Mouse (Mus musculus): Measurements from ENCODE around the gene Dcpp1. TPM values are rescaled to one million over a fixed set of nuclear protein-coding genes. Genes with fewer than 3 reads are reported as not detected.
"Not testable (repeated sequence)": the region's sequence is repeated elsewhere in the genome, so short reads cannot be mapped to it uniquely, and the experiment has no call there.

Gene Dcpp1
- polyA plus RNA-seq, 1 experiment: not detected

DNA sequence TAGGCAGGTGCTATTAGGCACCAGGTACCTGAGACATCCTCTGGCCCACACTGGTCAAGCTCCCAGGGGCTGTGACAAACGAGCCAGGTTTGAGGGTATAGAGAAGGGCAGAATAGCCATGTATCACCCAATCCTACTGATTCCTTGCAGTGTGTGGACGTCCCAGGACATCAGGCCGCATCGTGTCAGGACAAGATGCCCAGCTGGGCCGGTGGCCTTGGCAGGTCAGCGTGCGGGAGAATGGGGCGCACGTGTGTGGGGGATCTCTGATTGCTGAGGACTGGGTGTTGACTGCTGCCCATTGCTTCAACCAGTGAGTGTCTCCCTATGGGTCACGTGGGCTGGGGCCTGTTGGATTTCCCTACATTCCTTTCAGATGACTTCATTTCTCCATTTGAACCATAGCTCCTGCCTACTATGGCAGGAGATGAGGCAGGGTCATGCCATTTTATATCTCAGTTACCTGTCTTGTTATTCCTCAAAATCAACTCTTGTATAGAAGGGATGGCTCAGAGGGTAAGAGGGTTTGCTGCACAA is 26.4 kb upstream of the Dcpp1 start:
- 79% methylated on average over 10 of the region's 10 CpGs for WGBS
- no peak for DNase-seq
- TF ChIP-seq CTCF (IDR thresholded peaks at IDR 0.05; ENCODE audit: insufficient read depth, low read length) (no peak), POLR2A (IDR thresholded peaks at IDR 0.05; ENCODE audit: borderline replicate concordance, extremely low read depth, low read depth, low read length) (no peak)
- H3K4me1 ChIP-seq (ENCODE audit: control insufficient read depth, insufficient read depth, low read length): no peaks in the 10 kb centered on the region
- H3K4me3 ChIP-seq (replicated peaks; ENCODE audit: extremely low read depth, low read depth, low read length): no peak overlapping the region

DNA sequence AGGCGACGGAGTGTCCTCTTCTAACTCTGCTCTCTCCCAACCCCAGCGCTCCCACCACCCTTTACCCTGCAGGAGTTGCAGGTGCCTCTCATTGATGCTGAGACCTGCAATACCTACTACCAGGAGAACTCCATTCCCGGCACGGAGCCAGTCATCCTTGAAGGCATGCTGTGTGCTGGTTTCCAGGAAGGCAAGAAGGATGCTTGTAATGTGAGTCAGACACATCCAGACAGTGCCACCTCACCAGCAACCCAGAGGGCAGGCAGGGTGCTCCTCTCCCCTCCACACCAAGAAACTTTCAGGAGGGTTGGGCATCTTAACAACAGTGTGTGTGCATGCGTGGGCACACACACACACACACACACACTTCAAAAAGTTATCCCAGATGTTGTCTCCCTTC is 23.5 kb upstream of the Dcpp1 start:
- no peak for DNase-seq
- Histone ChIP-seq H3K4me1 (ENCODE audit: control insufficient read depth, insufficient read depth, low read length) (no peaks in the 10 kb centered on the region), H3K4me3 (replicated peaks; ENCODE audit: extremely low read depth, low read depth, low read length) (no peak overlapping the region)
- TF ChIP-seq CTCF (IDR thresholded peaks at IDR 0.05; ENCODE audit: insufficient read depth, low read length): no peak
- TF ChIP-seq POLR2A (IDR thresholded peaks at IDR 0.05; ENCODE audit: borderline replicate concordance, extremely low read depth, low read depth, low read length): no peak
- 86% methylated on average over 6 of the region's 6 CpGs for WGBS

DNA sequence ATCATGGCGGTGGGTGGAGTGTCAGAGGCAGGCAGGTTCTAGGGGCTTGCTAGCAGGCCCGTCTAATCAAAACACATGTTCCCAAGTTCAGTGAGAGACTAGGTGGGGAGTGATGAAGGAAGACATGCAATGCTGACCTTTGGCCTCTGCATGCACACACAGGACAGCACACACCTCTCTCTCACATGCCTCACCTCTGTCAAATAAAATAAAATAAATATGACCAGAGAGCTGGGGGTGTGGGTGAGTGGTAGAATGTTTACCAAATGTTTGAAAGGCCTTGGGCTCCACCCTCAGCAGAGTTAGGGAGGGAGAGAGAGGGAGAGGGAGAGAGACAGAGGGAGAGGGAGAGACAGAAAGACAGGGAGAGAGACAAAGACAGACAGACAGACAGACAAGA is 22.8 kb upstream of the Dcpp1 start:
- WGBS: 55% methylated on average over 2 of the region's 2 CpGs
- no peak for TF ChIP-seq POLR2A (IDR thresholded peaks at IDR 0.05; ENCODE audit: borderline replicate concordance, extremely low read depth, low read depth, low read length)
- no peak for TF ChIP-seq CTCF (IDR thresholded peaks at IDR 0.05; ENCODE audit: insufficient read depth, low read length)
- DNase-seq: no peak
- Histone ChIP-seq H3K4me3 (replicated peaks; ENCODE audit: extremely low read depth, low read depth, low read length) (no peak overlapping the region), H3K4me1 (ENCODE audit: control insufficient read depth, insufficient read depth, low read length) (no peaks in the 10 kb centered on the region)

DNA sequence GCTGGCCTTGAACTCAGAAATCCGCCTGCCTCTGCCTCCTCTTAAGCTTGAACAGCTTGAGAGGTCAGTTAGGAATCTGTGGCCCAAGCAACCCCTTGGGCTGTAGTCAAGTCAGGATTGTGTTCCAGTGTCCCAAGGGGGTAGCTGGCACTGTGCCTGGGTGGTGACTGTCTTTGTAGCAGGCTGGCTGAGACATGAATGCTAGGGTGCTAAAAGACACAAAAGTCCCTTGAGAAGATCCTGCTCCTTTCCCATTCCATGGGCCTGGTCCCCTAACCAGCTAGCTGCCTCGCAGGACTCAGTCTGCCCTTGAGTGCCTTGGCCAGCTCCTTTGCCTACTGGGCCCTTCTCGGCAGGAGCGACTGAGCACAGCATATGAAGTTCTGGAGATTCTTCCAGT is 17.8 kb upstream of the Dcpp1 start:
- 81% methylated on average over 4 of the region's 4 CpGs for WGBS
- Histone ChIP-seq H3K4me1 (ENCODE audit: control insufficient read depth, insufficient read depth, low read length) (no peaks in the 10 kb centered on the region), H3K4me3 (replicated peaks; ENCODE audit: extremely low read depth, low read depth, low read length) (no peak overlapping the region)
- TF ChIP-seq POLR2A (IDR thresholded peaks at IDR 0.05; ENCODE audit: borderline replicate concordance, extremely low read depth, low read depth, low read length) (no peak), CTCF (IDR thresholded peaks at IDR 0.05; ENCODE audit: insufficient read depth, low read length) (no peak)
- no peak for DNase-seq

DNA sequence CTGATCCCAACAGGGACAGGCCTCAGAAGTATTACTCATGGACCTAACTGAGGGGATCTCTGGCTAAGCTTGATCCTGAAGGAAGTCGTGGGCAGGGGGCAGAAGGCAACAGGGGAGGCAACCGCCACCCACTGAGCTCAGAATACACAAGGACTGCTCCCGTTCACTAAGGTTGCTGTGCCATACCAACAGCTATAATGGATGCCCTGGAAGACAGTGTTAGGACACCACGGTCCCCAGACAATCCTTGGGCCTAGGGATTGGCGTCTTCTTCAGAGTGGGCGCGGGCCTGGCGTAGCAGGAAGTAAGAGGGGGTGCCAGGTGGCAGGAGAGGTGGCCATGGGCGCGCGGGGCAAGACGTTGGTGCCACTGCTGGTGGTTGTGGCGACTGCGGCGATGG is 12.9 kb upstream of the Dcpp1 start, which contains the start of gene Prss21:
Prss21 (plus strand) TSS at position 301 of the 400 bp plus-strand sequence.
- no peak for DNase-seq
- H3K4me3 ChIP-seq (replicated peaks; ENCODE audit: extremely low read depth, low read depth, low read length): no peak within 1 kb of the TSS
- no peak for TF ChIP-seq CTCF (IDR thresholded peaks at IDR 0.05; ENCODE audit: insufficient read depth, low read length)
- no peak for TF ChIP-seq POLR2A (IDR thresholded peaks at IDR 0.05; ENCODE audit: borderline replicate concordance, extremely low read depth, low read depth, low read length)
- no peaks in the 10 kb centered on the region for H3K4me1 ChIP-seq (ENCODE audit: control insufficient read depth, insufficient read depth, low read length)
- 89% methylated on average over 15 of the region's 15 CpGs for WGBS

DNA sequence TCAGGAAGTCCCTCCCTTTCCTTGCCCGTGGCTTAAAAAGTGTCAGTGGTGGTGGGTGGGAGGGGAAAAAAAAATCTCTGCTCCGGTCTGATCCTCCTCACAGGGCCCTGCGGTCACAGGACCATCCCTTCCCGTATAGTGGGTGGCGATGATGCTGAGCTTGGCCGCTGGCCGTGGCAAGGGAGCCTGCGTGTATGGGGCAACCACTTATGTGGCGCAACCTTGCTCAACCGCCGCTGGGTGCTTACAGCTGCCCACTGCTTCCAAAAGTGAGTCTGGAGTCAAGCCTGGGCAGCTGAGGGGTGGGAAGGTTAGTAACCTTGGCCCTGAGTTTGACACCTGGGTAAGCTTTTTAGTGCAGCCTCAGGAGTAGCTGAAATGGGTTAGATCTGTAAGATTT is 12.2 kb upstream of the Dcpp1 start:
- 81% methylated on average over 11 of the region's 11 CpGs for WGBS
- H3K4me1 ChIP-seq (ENCODE audit: control insufficient read depth, insufficient read depth, low read length): no peaks in the 10 kb centered on the region
- DNase-seq: no peak
- no peak overlapping the region for H3K4me3 ChIP-seq (replicated peaks; ENCODE audit: extremely low read depth, low read depth, low read length)
- TF ChIP-seq POLR2A (IDR thresholded peaks at IDR 0.05; ENCODE audit: borderline replicate concordance, extremely low read depth, low read depth, low read length): no peak
- TF ChIP-seq CTCF (IDR thresholded peaks at IDR 0.05; ENCODE audit: insufficient read depth, low read length): no peak

DNA sequence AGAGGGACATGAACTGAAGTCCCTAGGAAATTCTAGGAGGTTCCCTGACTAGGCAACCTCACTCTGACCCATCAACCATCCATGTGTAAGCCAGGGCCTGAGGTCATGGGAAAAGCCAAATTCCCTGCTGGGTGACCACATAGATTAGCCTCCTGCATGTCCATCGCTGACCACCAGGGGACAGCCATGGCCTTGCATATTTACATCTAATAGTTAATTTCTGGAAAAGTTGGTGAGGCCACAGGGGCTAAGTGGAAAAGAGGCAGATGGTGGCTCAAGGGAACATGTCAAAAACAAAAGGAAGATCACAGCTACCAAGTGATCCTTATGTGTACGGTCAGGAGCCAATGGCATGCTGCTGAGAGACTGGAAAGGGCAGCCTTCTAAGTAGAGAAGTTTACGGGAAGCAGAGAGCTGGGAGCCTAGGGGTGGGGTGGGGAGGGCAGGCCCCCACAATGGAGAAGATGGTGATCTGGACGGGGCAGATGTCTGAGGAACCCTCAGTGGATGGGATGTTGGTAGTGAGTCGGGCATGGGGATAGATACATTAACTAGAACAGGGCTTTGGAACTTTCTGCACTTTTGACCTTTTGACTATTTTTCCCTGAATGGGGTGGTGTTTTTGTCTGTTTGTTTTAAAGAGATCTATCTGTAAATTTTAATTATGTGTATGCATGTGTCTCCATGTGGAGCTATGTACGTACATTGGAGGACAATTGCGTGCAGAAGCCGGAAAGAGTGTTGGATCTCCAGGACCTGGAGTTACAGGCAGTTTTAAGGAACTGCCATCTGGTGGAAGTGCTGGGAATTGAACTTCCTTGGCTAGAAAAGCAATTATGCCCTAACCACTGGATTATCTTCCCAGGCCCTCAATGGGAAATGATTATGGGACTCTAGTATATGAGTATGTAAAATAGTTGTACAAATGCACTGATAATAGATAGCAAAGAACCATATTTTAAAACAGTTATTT is 6.5 kb upstream of the Dcpp1 start:
- no peak overlapping the region for H3K4me3 ChIP-seq (replicated peaks; ENCODE audit: extremely low read depth, low read depth, low read length)
- peak; percentile 42 for DNase-seq
- WGBS: 31% methylated on average over 8 of the region's 8 CpGs
- H3K4me1 ChIP-seq (ENCODE audit: control insufficient read depth, insufficient read depth, low read length): no peaks in the 10 kb centered on the region
- TF ChIP-seq CTCF (IDR thresholded peaks at IDR 0.05; ENCODE audit: insufficient read depth, low read length) (peak; percentile 84), POLR2A (IDR thresholded peaks at IDR 0.05; ENCODE audit: borderline replicate concordance, extremely low read depth, low read depth, low read length) (no peak)

DNA sequence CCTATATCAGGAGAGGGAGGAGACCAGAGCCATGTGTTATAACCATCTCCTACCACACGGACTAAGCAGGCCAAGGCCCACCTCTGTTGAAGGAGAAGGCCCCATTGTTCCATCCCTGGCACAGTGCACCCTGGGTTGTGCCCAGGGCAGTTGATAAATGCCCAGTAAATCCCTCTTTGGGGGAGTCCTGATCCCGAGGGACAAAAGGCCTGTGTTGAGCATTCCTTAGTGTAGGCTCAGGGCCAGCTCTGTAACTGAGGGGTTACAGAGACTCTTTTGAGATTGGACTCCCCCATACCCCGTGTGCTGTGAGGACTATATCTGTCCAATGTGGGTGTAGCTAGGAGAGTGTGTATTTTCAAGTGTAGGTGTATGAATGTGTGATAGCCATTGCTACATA is 3.9 kb upstream of the Dcpp1 start:
- H3K4me3 ChIP-seq (replicated peaks; ENCODE audit: extremely low read depth, low read depth, low read length): no peak overlapping the region
- WGBS: 55% methylated on average over 3 of the region's 3 CpGs
- no peak for DNase-seq
- no peaks in the 10 kb centered on the region for H3K4me1 ChIP-seq (ENCODE audit: control insufficient read depth, insufficient read depth, low read length)
- no peak for TF ChIP-seq CTCF (IDR thresholded peaks at IDR 0.05; ENCODE audit: insufficient read depth, low read length)
- no peak for TF ChIP-seq POLR2A (IDR thresholded peaks at IDR 0.05; ENCODE audit: borderline replicate concordance, extremely low read depth, low read depth, low read length)

DNA sequence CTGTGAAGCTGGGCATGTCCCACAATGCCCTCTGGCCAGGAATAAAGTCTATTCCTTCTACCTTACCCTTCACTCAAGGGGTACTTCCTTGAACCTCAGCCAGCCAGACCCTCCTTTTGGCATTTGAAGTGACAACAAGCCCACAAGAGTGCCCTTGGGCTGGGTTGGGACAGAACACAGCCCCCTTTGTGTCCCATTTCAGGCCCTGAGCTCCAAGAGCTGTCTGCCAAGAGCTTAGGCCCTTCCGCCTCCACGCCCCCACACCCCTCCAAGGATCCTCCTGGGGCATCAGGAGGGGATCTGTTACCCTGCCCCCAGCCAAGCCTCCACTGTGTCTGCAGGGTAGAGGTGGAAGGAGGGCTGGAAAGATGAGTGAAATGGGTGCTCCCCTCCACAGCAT is 3.5 kb upstream of the Dcpp1 start:
- Histone ChIP-seq H3K4me3 (replicated peaks; ENCODE audit: extremely low read depth, low read depth, low read length) (no peak overlapping the region), H3K4me1 (ENCODE audit: control insufficient read depth, insufficient read depth, low read length) (no peaks in the 10 kb centered on the region)
- no peak for TF ChIP-seq CTCF (IDR thresholded peaks at IDR 0.05; ENCODE audit: insufficient read depth, low read length)
- TF ChIP-seq POLR2A (IDR thresholded peaks at IDR 0.05; ENCODE audit: borderline replicate concordance, extremely low read depth, low read depth, low read length): no peak
- WGBS: 87% methylated on average over 2 of the region's 2 CpGs
- no peak for DNase-seq

DNA sequence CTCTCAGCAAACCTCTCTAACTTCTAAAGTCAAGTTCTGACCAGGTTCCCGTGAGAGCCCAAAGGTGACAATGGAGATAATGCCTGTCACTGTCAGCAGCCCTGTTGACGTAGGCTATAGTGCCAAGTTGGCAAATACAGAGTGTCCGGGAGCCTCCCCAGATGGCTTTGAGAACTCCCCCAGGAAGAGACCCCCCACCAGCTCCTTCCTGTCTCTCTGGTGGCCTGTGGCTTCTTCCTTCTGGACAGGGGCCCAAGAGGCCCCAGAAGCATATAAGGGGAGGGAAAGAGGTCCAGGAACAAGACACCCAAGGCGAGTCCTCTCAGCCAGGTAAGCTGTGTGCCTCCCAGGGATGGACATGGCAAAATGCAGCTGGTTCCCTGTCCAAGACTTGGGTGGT is 36.5 kb downstream of the Dcpp1 start, which contains the start of gene Dcpp3:
Dcpp3 (plus strand) TSS at position 301 of the 400 bp plus-strand sequence.
- not testable (repeated sequence) for H3K4me3 ChIP-seq (replicated peaks; ENCODE audit: extremely low read depth, low read depth, low read length); DNase-seq; H3K4me1 ChIP-seq (ENCODE audit: control insufficient read depth, insufficient read depth, low read length)
- WGBS: 43% methylated on average over 4 of the region's 4 CpGs
